Comparison of ENCODE assay signal across 9 mouse cellular contexts in the genomic region with DNA sequence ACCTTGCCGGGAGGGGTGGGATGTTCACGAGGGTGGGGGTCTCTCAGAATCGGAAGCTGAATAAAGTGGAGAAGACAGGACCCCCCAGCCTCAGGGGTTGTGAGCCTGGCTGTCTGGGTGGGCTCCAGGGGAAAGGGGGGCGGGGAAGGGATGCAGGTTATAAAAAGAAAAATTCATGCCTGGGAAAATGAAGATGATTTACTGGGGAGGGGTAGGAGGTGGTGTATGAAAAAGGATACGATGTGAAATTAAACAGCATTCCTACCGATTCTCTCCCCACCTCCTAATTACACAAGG. TPM values are rescaled to one million over a fixed set of nuclear protein-coding genes. Genes with fewer than 3 reads are reported as not detected.
DNase-seq lines count a peak whose midpoint lies in the region; ATAC-seq and TF ChIP-seq lines count a peak whose summit lies in the region.
"Had no signal": no experiment of that assay in that cellular context is flagged by ENCODE, and none has a peak within 500 bp of the region (broad histone marks: within the 10 kb centered on the region; RNA-seq: fewer than 3 reads in every experiment).

No protein-coding gene starts in this region.

- H3K4me3 ChIP-seq in gastrocnemius, adult 2 months: peak overlapping the region; percentile 71
- H3K4me3 ChIP-seq in testis, adult 2 months (ENCODE audit: control insufficient read depth, low read depth, low read length): peak overlapping the region; percentile 78; the same call in 1 of the 2 replicates
- peak overlapping the region; percentile 51 for H3K4me3 ChIP-seq in liver, embryonic 15.5 days (replicated peaks)

- no peaks in the 10 kb centered on the region for H3K9me3 ChIP-seq in liver, embryonic 15.5 days (replicated peaks)

- no peak for DNase-seq in gastrocnemius, adult 2 months
- DNase-seq in gastrocnemius, postnatal 36 days: no peak
- DNase-seq in testis, postnatal 10 days (ENCODE audit: low spot score): no peak
- no peak for DNase-seq in thymus, postnatal 0 days (ENCODE audit: low spot score)
- DNase-seq in MN1 (ENCODE audit: low spot score): no peak
- no peak for DNase-seq in spleen, postnatal 4 days (ENCODE audit: low spot score in 2 of 2)

- intact Hi-C loops in gastrocnemius, adult 2 months (cut with DNase I): no loop called here
- intact Hi-C loops in gastrocnemius, postnatal 36 days (cut with DNase I): no loop called here

- no peak for TF ChIP-seq POLR2A in testis, adult 2 months (IDR thresholded peaks at IDR 0.05; ENCODE audit: control insufficient read depth, low read depth, low read length)

- no peak overlapping the region for H3K27ac ChIP-seq in gastrocnemius, adult 2 months
- H3K27ac ChIP-seq in testis, adult 2 months (ENCODE audit: control insufficient read depth, insufficient read depth, low read depth, low read length): no peak overlapping the region
- H3K27ac ChIP-seq in liver, embryonic 15.5 days (replicated peaks): no peak overlapping the region

- no peaks in the 10 kb centered on the region for H3K27me3 ChIP-seq in testis, adult 2 months (ENCODE audit: control insufficient read depth, insufficient read depth, low read length)
- H3K27me3 ChIP-seq in liver, embryonic 15.5 days: peaks cover 40% of the 10 kb centered on the region

- peaks cover 12% of the 10 kb centered on the region for H3K4me1 ChIP-seq in testis, adult 2 months (ENCODE audit: control insufficient read depth, insufficient read depth, low read length)
- H3K4me1 ChIP-seq in liver, embryonic 15.5 days (replicated peaks): 0 out of 2 replicates have a peak, but pooled peaks cover 3% of the 10 kb centered on the region

- no peak overlapping the region for H3K9ac ChIP-seq in liver, embryonic 15.5 days

- ATAC-seq in liver, embryonic 15.5 days (ENCODE audit: insufficient read depth): no peak

- H3K36me3 ChIP-seq in testis, adult 2 months (ENCODE audit: control insufficient read depth, insufficient read depth, low read length): no peaks in the 10 kb centered on the region
- H3K36me3 ChIP-seq in liver, embryonic 15.5 days (replicated peaks): no peaks in the 10 kb centered on the region

- peak overlapping the region; percentile 64 for H3K4me2 ChIP-seq in liver, embryonic 15.5 days

- WGBS in liver, embryonic 15.5 days (ENCODE audit: insufficient replicate concordance): 4% methylated on average over 6 of the region's 6 CpGs

- TF ChIP-seq CTCF in gastrocnemius, adult 2 months (IDR thresholded peaks at IDR 0.05): no peak
- TF ChIP-seq CTCF in testis, adult 2 months (IDR thresholded peaks at IDR 0.05; ENCODE audit: control insufficient read depth, insufficient read depth, insufficient replicate concordance, low read depth, low read length): no peak

RNA-seq across cellular contexts. Expression of gene Erc2, which starts 0.6 kb away (rescaled TPM):
- under 1 TPM; 0.36 to 0.41 TPM for total RNA-seq in gastrocnemius, adult 2 months (2021)
- under 1 TPM; 0.52 to 0.66 TPM for total RNA-seq in gastrocnemius, postnatal 36 days (2021)
- 2.4 and 3.1 TPM in 2 replicates for polyA plus RNA-seq in testis, adult 2 months (2012; rRNA removed)
- 1.3 and 1.9 TPM in 2 replicates for polyA plus RNA-seq in liver, embryonic 15.5 days (2015; fragmentation: Nextera tagmentation; extraction: Ambion mirVana)
- 0.06 and 0.09 TPM in 2 replicates for polyA plus RNA-seq in thymus, postnatal 0 days (2015; fragmentation: Nextera tagmentation; extraction: Ambion mirVana)
- total RNA-seq: granulocyte monocyte progenitor cell, adult 5-6 weeks had no signal
